Mouse (Mus musculus): Measurements from ENCODE around the gene Gm4881. TPM values are rescaled to one million over a fixed set of nuclear protein-coding genes. Genes with fewer than 3 reads are reported as not detected.

Gm4881 gene
- polyA plus RNA-seq, 1 experiment from 2014 or later: not detected

- peak within 1 kb of the TSS; percentile 91 for H3K9ac ChIP-seq
- H3K4me3 ChIP-seq: peak within 1 kb of the TSS; percentile 89
- no peaks in the 10 kb centered on the region for H3K9me3 ChIP-seq (replicated peaks)
- H3K27me3 ChIP-seq: no peaks in the 10 kb centered on the region
- under 1% methylated on average over 45 of the region's 45 CpGs for WGBS
- peak; percentile 94 for ATAC-seq (replicated peaks; ENCODE audit: insufficient number of reproducible peaks, insufficient read depth, low FRiP score, low read depth)
- peak within 1 kb of the TSS; percentile 81 for H3K27ac ChIP-seq
- peaks cover 10% of the 10 kb centered on the region for H3K4me1 ChIP-seq (replicated peaks)
- peaks cover 10% of the 10 kb centered on the region for H3K36me3 ChIP-seq
- H3K4me2 ChIP-seq: peak within 1 kb of the TSS; percentile 79
Measured at GRCm38 (mm10) chr7:24971972-24972893, 27.9 kb upstream of the Gm4881 start, which contains the start of gene Rabac1. TSS of gene Rabac1 (minus strand) at chr7:24972754.

- H3K4me3 ChIP-seq: peak overlapping the region; percentile 89
- ATAC-seq (replicated peaks; ENCODE audit: insufficient number of reproducible peaks, insufficient read depth, low FRiP score, low read depth): no peak
- peak overlapping the region; percentile 91 for H3K9ac ChIP-seq
- peak overlapping the region; percentile 81 for H3K27ac ChIP-seq
- H3K27me3 ChIP-seq: no peaks in the 10 kb centered on the region
- peaks cover 10% of the 10 kb centered on the region for H3K4me1 ChIP-seq (replicated peaks)
- 12% methylated on average over 17 of the region's 19 CpGs for WGBS
- peaks cover 10% of the 10 kb centered on the region for H3K36me3 ChIP-seq
- no peaks in the 10 kb centered on the region for H3K9me3 ChIP-seq (replicated peaks)
- peak overlapping the region; percentile 79 for H3K4me2 ChIP-seq
Measured at GRCm38 (mm10) chr7:24971261-24971971, 27.1 kb upstream of the Gm4881 start.

- Histone ChIP-seq H3K27me3 (no peaks in the 10 kb centered on the region), H3K9me3 (replicated peaks) (no peaks in the 10 kb centered on the region), H3K4me3 (no peak overlapping the region), H3K36me3 (peaks cover 10% of the 10 kb centered on the region), H3K4me1 (replicated peaks) (peaks cover 10% of the 10 kb centered on the region), H3K27ac (no peak overlapping the region), H3K4me2 (no peak overlapping the region), H3K9ac (no peak overlapping the region)
- ATAC-seq (replicated peaks; ENCODE audit: insufficient number of reproducible peaks, insufficient read depth, low FRiP score, low read depth): no peak
- WGBS: 96% methylated on average over 3 of the region's 3 CpGs
Measured at GRCm38 (mm10) chr7:24970341-24970740, 26.0 kb upstream of the Gm4881 start.

DNA sequence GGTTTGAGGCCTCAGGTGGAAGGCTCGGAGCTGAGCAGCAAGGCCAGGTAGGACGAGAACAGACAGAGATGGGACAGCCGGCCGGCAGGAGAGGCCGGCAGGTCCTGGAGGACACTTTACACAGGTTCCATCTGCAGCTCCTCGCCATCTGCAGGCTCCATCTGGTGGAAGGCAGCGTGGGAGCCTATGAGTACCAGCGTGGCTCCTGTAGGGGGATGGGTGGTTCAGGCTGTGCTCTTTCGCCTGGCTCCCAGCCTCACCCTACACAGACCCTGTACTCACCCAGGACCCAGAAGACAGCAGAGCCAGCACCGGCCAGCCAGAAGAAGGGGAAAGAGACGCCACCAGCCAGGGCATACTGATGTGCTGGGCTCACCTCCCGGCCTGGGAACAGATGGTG lies 25.5 kb upstream of the Gm4881 start:
- ATAC-seq (replicated peaks; ENCODE audit: insufficient number of reproducible peaks, insufficient read depth, low FRiP score, low read depth): no peak
- Histone ChIP-seq H3K9me3 (replicated peaks) (no peaks in the 10 kb centered on the region), H3K36me3 (peaks cover 10% of the 10 kb centered on the region), H3K4me3 (no peak overlapping the region), H3K27ac (no peak overlapping the region), H3K4me1 (replicated peaks) (peaks cover 10% of the 10 kb centered on the region), H3K4me2 (no peak overlapping the region), H3K27me3 (no peaks in the 10 kb centered on the region), H3K9ac (no peak overlapping the region)
- 72% methylated on average over 12 of the region's 12 CpGs for WGBS

DNA sequence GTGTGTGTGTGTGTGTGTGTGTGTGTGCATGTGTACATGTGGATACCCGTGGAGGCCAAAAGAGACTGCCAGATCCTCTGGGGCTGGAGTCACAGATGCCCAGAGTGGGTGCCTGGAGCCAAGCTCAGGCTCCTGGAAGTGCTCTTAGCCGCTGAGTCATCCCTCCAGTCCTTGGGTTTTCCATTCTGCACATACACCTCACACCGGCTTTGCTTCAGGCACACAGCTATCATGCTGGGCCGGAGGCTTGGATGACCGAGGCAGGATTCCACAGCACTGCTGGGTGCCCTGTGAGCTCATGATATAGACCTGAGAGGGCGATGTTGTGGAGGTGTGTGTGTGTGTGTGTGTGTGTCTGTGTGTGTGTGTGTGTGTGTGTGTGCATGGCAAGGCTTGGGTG lies 24.2 kb upstream of the Gm4881 start:
- no peak overlapping the region for H3K27ac ChIP-seq
- no peak overlapping the region for H3K4me2 ChIP-seq
- no peak overlapping the region for H3K9ac ChIP-seq
- no peaks in the 10 kb centered on the region for H3K9me3 ChIP-seq (replicated peaks)
- no peak overlapping the region for H3K4me3 ChIP-seq
- H3K4me1 ChIP-seq (replicated peaks): peaks cover 10% of the 10 kb centered on the region
- H3K36me3 ChIP-seq: peaks cover 10% of the 10 kb centered on the region
- H3K27me3 ChIP-seq: no peaks in the 10 kb centered on the region
- WGBS: 69% methylated on average over 6 of the region's 6 CpGs
- ATAC-seq (replicated peaks; ENCODE audit: insufficient number of reproducible peaks, insufficient read depth, low FRiP score, low read depth): no peak

DNA sequence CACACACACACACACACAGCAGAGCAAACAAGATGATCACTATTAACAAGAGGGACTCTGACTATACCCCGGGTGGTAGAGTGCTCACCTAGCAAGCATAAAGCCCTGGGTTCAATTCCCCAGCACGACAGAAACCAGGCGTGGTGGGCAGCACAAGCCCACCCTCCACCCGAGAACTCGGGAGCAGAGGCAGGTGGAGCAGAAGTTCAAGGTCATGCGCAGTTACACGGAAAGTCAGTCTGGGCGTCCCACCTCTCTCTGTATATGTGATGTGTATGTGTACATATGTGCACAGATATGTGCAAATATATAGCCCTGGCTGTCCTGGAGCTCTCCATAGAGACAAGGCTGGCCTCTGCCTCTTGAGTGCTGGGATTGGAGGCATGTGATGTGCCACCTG lies 23.7 kb upstream of the Gm4881 start:
- Histone ChIP-seq H3K27ac (no peak overlapping the region), H3K36me3 (peaks cover 10% of the 10 kb centered on the region), H3K4me1 (replicated peaks) (peaks cover 10% of the 10 kb centered on the region), H3K4me2 (no peak overlapping the region), H3K4me3 (no peak overlapping the region), H3K9me3 (replicated peaks) (no peaks in the 10 kb centered on the region), H3K9ac (no peak overlapping the region), H3K27me3 (no peaks in the 10 kb centered on the region)
- WGBS: 82% methylated on average over 8 of the region's 8 CpGs
- no peak for ATAC-seq (replicated peaks; ENCODE audit: insufficient number of reproducible peaks, insufficient read depth, low FRiP score, low read depth)

DNA sequence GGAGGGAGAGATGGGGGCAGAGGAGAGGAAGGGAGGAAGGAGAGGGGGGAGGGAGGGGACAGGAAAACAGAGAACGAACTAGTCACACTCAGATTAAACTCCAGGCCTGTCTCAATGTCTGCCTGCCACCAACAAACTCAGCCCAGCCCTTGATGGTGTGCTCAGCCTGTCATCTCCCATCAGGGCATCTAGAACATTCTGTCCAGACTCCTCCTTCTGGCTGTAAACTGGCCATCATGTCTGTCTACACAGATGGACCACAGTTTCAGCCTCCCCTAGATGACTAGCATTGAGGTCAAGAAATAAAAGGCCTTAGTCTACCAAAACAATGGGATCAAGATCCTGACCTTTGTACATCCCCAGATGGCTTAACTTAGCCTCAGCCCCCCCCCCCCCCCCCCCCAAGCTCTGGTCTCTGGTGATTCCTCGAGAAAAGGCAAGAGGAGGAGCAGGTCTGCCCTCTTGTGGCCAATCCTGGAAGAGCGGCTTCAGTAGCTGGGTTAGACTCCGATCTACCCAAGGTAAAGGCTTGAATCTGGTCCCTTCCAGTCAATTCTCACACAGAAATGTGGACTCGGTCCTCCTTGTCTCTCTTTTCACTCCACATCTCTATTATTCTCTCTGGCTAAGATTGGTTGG lies 20.7 kb upstream of the Gm4881 start:
- Histone ChIP-seq H3K9ac (no peak overlapping the region), H3K27ac (no peak overlapping the region), H3K4me2 (no peak overlapping the region), H3K9me3 (replicated peaks) (no peaks in the 10 kb centered on the region), H3K4me1 (replicated peaks) (no peaks in the 10 kb centered on the region), H3K36me3 (peaks cover 6% of the 10 kb centered on the region), H3K27me3 (no peaks in the 10 kb centered on the region), H3K4me3 (no peak overlapping the region)
- 10% methylated on average over 5 of the region's 5 CpGs for WGBS
- no peak for ATAC-seq (replicated peaks; ENCODE audit: insufficient number of reproducible peaks, insufficient read depth, low FRiP score, low read depth)

DNA sequence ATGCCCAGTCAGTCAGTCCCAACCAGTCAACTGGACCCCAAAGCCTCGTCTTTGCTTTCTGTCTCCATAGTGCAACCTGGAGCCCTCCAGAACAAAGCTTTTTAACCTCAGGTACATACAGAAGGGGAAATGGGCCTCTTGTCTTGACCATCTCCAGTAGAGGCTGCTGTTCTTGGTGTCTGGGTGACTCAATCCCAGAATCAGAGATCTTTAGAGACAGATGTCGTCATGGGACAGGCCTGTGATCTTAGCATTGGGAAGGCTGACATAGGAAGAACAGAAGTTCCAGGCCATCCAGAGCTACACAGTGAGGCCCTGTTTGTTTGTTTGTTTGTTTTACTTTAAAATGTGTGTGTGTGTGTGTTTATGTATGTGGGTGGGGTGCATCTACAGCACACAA lies 20.0 kb upstream of the Gm4881 start:
- Histone ChIP-seq H3K27me3 (no peaks in the 10 kb centered on the region), H3K4me2 (no peak overlapping the region), H3K9me3 (replicated peaks) (no peaks in the 10 kb centered on the region), H3K36me3 (no peaks in the 10 kb centered on the region), H3K4me1 (replicated peaks) (no peaks in the 10 kb centered on the region), H3K27ac (no peak overlapping the region), H3K4me3 (no peak overlapping the region), H3K9ac (no peak overlapping the region)
- no peak for ATAC-seq (replicated peaks; ENCODE audit: insufficient number of reproducible peaks, insufficient read depth, low FRiP score, low read depth)
- 60% methylated on average over 2 of the region's 2 CpGs for WGBS

GRCm38 (mm10) chr7:24955226-24955625 lies 10.9 kb upstream of the Gm4881 start:
- H3K36me3 ChIP-seq: no peaks in the 10 kb centered on the region
- H3K4me2 ChIP-seq: peak overlapping the region; percentile 65
- H3K4me3 ChIP-seq: peak overlapping the region; percentile 44
- H3K9ac ChIP-seq: peak overlapping the region; percentile 25; the same call in 1 of the 2 replicates
- H3K27me3 ChIP-seq: peaks cover 73% of the 10 kb centered on the region
- ATAC-seq (replicated peaks; ENCODE audit: insufficient number of reproducible peaks, insufficient read depth, low FRiP score, low read depth): no peak
- no peak overlapping the region for H3K27ac ChIP-seq
- WGBS: 7% methylated on average over 29 of the region's 33 CpGs
- H3K9me3 ChIP-seq (replicated peaks): no peaks in the 10 kb centered on the region
- peaks cover 14% of the 10 kb centered on the region for H3K4me1 ChIP-seq (replicated peaks)

- Histone ChIP-seq H3K9ac (no peak overlapping the region; the same call in 1 of the 2 replicates), H3K4me3 (peak overlapping the region; percentile 44), H3K27me3 (peaks cover 81% of the 10 kb centered on the region), H3K36me3 (no peaks in the 10 kb centered on the region), H3K9me3 (replicated peaks) (no peaks in the 10 kb centered on the region), H3K4me2 (peak overlapping the region; percentile 65), H3K4me1 (replicated peaks) (peaks cover 14% of the 10 kb centered on the region), H3K27ac (no peak overlapping the region)
- WGBS: 3% methylated on average over 30 of the region's 30 CpGs
- no peak for ATAC-seq (replicated peaks; ENCODE audit: insufficient number of reproducible peaks, insufficient read depth, low FRiP score, low read depth)
Measured at GRCm38 (mm10) chr7:24954450-24954849, 10.2 kb upstream of the Gm4881 start.

DNA sequence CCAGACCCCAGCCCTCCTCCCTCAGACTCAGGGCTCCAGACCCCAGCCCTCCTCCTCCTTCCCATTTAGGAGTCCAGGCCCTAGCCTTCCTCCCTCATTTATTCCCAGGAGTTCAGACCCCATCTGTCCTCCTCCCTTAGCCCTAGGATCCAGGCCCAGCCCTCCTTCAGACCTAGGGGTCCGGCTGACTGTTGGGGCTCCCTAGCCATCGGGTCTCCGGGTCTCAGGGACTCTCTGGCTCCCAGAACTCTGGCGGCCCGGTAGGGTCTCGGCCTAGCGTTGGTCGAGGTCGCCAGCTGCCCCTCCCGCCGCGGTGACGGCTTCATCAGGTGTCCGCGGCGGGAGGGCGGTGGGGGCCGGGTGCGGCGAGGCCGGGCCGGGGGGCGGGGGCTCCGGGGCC lies 9.7 kb upstream of the Gm4881 start:
- Histone ChIP-seq H3K36me3 (no peaks in the 10 kb centered on the region), H3K4me3 (peak overlapping the region; percentile 44), H3K9me3 (replicated peaks) (no peaks in the 10 kb centered on the region), H3K27me3 (peaks cover 86% of the 10 kb centered on the region), H3K9ac (0 out of 2 replicates have a peak overlapping the region, but pooled peaks have one; percentile 10), H3K27ac (no peak overlapping the region), H3K4me1 (replicated peaks) (peaks cover 14% of the 10 kb centered on the region), H3K4me2 (peak overlapping the region; percentile 65)
- WGBS: 2% methylated on average over 22 of the region's 24 CpGs
- ATAC-seq (replicated peaks; ENCODE audit: insufficient number of reproducible peaks, insufficient read depth, low FRiP score, low read depth): no peak
